Mouse (Mus musculus): ENCODE results near the gene Mark1.

DNA sequence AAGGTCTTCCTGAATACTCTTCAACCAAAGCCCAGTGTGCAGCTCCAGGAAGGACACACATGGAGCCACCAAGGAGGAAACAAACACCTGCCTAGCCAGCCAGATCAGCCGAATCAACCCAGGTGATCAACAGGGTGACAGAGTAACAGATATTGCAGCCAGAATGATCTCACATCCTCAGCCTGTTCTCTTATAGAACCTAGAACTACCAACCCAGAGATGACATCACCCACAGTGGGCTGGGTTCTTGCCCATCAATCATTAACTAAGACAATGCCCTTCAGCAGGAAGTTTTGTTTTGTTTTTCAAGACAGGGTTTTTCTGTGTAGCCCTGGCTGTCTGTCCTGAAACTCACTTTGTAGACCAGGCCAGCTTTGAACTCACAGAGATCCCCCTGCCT, 141.1 kb downstream of the Mark1 start:
- TF ChIP-seq CTCF (IDR thresholded peaks at IDR 0.05; ENCODE audit: low read depth) (no peak), EP300 (IDR thresholded peaks at IDR 0.05; ENCODE audit: low read depth) (no peak)
